Mouse (Mus musculus) forebrain, embryonic 15.5 days (tissue): ENCODE measurements around the gene Ndufb6. TPM values are rescaled to one million over a fixed set of nuclear protein-coding genes. Genes with fewer than 3 reads are reported as not detected.

Source experiments
- ATAC-seq: fragments of 200-750 bp; cut with Nextera tagmentation; replicated peaks from 2 replicates; pipeline ENCODE4 v1.8.0; 2017; ENCODE audit warnings: mild to moderate bottlenecking, moderate TSS enrichment, moderate library complexity
- H3K27ac ChIP-seq: fragments of 300-500 bp; sonication (generic); replicated peaks from 2 replicates; pipeline ENCODE4 v1.5.1; 2015; ENCODE audit warnings: mild to moderate bottlenecking, inconsistent platforms
- H3K27me3 ChIP-seq: fragments of 300-500 bp; sonication (generic); 2 replicates; pipeline ENCODE4 v1.6.1; 2015; ENCODE audit warnings: inconsistent platforms
- H3K36me3 ChIP-seq: fragments of 300-500 bp; sonication (generic); 2 replicates; pipeline ENCODE4 v1.6.1; 2015; ENCODE audit warnings: mild to moderate bottlenecking, inconsistent platforms
- H3K4me1 ChIP-seq: fragments of 300-500 bp; sonication (generic); 2 replicates; pipeline ENCODE4 v1.6.1; 2015; ENCODE audit warnings: inconsistent platforms
- H3K4me2 ChIP-seq: fragments of 300-500 bp; sonication (generic); replicated peaks from 2 replicates; pipeline ENCODE4 v1.6.1; 2015; ENCODE audit warnings: mild to moderate bottlenecking, inconsistent platforms
- H3K4me3 ChIP-seq: fragments of 300-500 bp; sonication (generic); 2 replicates; pipeline ENCODE4 v1.5.1; 2015; ENCODE audit warnings: mild to moderate bottlenecking, inconsistent platforms
- H3K9ac ChIP-seq: fragments of 300-500 bp; sonication (generic); replicated peaks from 2 replicates; pipeline ENCODE4 v1.6.1; 2015; ENCODE audit warnings: mild to moderate bottlenecking, inconsistent platforms
- H3K9me3 ChIP-seq: fragments of 300-500 bp; sonication (generic); 2 replicates; pipeline ENCODE4 v1.6.1; 2016; ENCODE audit warnings: inconsistent platforms
- WGBS: fragments of 180-500 bp; shearing (Covaris S2); methylation state at CpG from one replicate; pipeline ENCODE4 v1.1.7; 2015; ENCODE audit warnings: mixed read lengths; 5-methylcytosine and 5-hydroxymethylcytosine counted together
- polyA plus RNA-seq: library from polyadenylated mRNA; unstranded; fragments of >200 nt; fragmentation: Nextera tagmentation; extraction: Ambion mirVana; gene quantifications from 2 replicates; pipeline ENCODE4 v1.2.1, GENCODE M21; 2015

Gene Ndufb6
- polyA plus RNA-seq, 1 experiment from 2014 or later = 286 TPM

GRCm38 (mm10) chr4:40226095-40226494 is 53.1 kb downstream of the Ndufb6 start:
- 73% methylated on average over 5 of the region's 5 CpGs for WGBS
- no peak overlapping the region for H3K4me2 ChIP-seq
- H3K4me1 ChIP-seq = no peaks in the 10 kb centered on the region
- no peaks in the 10 kb centered on the region for H3K9me3 ChIP-seq
- H3K36me3 ChIP-seq = no peaks in the 10 kb centered on the region
- ATAC-seq = no peak
- no peaks in the 10 kb centered on the region for H3K27me3 ChIP-seq
- no peak overlapping the region for H3K27ac ChIP-seq
- H3K4me3 ChIP-seq = no peak overlapping the region
- no peak overlapping the region for H3K9ac ChIP-seq

GRCm38 (mm10) chr4:40221876-40222585 is 57.2 kb downstream of the Ndufb6 start:
- ATAC-seq = no peak
- no peak overlapping the region for H3K4me3 ChIP-seq
- 53% methylated on average over 21 of the region's 21 CpGs for WGBS

DNA sequence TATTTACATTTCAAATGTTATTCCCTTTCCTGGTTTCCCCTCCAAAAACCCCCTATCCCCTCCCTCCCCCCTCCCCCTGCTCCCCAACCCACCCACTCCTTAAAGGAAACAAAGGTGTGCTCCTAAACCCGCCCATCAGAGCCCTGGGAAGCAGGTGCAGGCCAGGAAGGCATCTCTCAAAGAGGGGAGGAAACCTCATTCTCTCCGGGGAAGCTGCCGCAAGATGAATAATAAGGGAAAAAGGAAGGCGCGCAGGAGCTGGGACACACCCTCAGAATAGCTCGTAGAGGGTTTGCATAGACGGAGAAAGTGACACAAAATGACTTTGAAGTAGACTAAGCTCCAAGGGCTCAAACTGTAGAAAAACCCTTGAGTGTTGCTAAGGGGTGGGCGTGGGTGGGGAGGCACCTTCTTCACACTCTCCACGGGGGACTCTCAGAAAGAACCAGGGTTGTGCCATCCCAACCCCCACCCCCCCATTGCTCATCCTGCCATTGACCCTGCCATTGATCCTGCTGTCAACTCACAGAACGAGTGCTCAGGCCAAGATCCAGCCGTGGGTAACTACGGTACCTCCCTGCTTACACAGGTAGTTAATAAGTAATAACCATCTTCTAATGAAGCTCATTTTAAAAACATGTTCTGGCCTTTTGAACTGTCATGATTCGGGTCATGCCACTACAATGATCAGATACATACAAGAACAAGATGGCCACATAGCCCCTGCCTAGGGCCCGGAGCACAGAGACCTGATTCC is 58.0 kb downstream of the Ndufb6 start:
- no peak overlapping the region for H3K27ac ChIP-seq
- no peaks in the 10 kb centered on the region for H3K9me3 ChIP-seq
- no peaks in the 10 kb centered on the region for H3K27me3 ChIP-seq
- no peak overlapping the region for H3K4me3 ChIP-seq
- 41% methylated on average over 14 of the region's 14 CpGs for whole genome bisulfite sequencing
- H3K4me1 ChIP-seq = 0 out of 2 replicates have a peak, but pooled peaks cover 6% of the 10 kb centered on the region
- peak overlapping the region; percentile 31; the same call in 1 of the 2 replicates for H3K4me2 ChIP-seq
- no peaks in the 10 kb centered on the region for H3K36me3 ChIP-seq
- H3K9ac ChIP-seq = no peak overlapping the region
- no peak; the same call in 1 of the 2 replicates for ATAC-seq

More at GRCm38 (mm10) chr4:40221876-40222585, 57.2 kb downstream of the Ndufb6 start:
- Histone ChIP-seq H3K4me2 (no peak overlapping the region), H3K9ac (no peak overlapping the region), H3K4me1 (0 out of 2 replicates have a peak, but pooled peaks cover 6% of the 10 kb centered on the region), H3K36me3 (no peaks in the 10 kb centered on the region), H3K27ac (no peak overlapping the region), H3K9me3 (no peaks in the 10 kb centered on the region), H3K27me3 (no peaks in the 10 kb centered on the region)

Other genes starting within 250 kb of the Ndufb6 start
- 51.8 and 53.0 TPM in 2 replicates for gene Aco1, start 136.3 kb downstream of the Ndufb6 start, polyA plus RNA-seq
- 2.7 and 3.2 TPM in 2 replicates for gene Ddx58, start 39.6 kb downstream of the Ndufb6 start, polyA plus RNA-seq
- 16.9 and 17.9 TPM in 2 replicates for gene Smim27, start 9.8 kb downstream of the Ndufb6 start, polyA plus RNA-seq
- gene Topors, start 9.6 kb downstream of the Ndufb6 start, polyA plus RNA-seq = 40.7 and 41.5 TPM in 2 replicates
- 0.56 and 0.74 TPM in 2 replicates for gene Tmem215, start 192.8 kb upstream of the Ndufb6 start, polyA plus RNA-seq